Mouse (Mus musculus) heart, adult 10 weeks (tissue): ENCODE results near the gene Gcsh. TPM values are rescaled to one million over a fixed set of nuclear protein-coding genes. Genes with fewer than 3 reads are reported as not detected.

ENCODE experiments used
- polyA plus RNA-seq: library from polyadenylated mRNA; stranded (reverse); fragments of 350-450 nt; fragmentation: Illumina TruSeq; extraction: RNeasy Lipid Tissue Mini Kit (QIAGEN cat#74804); gene quantifications from one replicate; pipeline ENCODE4 v1.2.3, GENCODE M21; 2014; ENCODE audit warnings: low read depth, low replicate concordance

The Gcsh gene
- polyA plus RNA-seq, result 79.8 TPM

GRCm38 (mm10) chr8:116993095-116993867 is at the start of gene Gcsh:
Gene Gcsh (minus strand): TSS chr8:116993537.

GRCm38 (mm10) chr8:116978631-116979256 is 14.6 kb downstream of the Gcsh start, which contains the start of gene 1700030J22Rik:
Gene 1700030J22Rik (minus strand): TSS chr8:116978959.

GRCm38 (mm10) chr8:116943161-116943554 is 50.2 kb downstream of the Gcsh start, which contains the start of gene Atmin:
Gene Atmin (plus strand): TSS chr8:116943393.

Other genes with a start within 250 kb of the Gcsh start
- gene Cmc2, start 72.1 kb downstream of the Gcsh start, polyA plus RNA-seq, result 61.2 TPM
- gene Cenpn, start 71.8 kb downstream of the Gcsh start, polyA plus RNA-seq, result 1.1 TPM
- 13.1 TPM for gene Atmin, start 50.1 kb downstream of the Gcsh start, polyA plus RNA-seq
- gene 1700030J22Rik, start 14.6 kb downstream of the Gcsh start, polyA plus RNA-seq, result 0.37 TPM
- gene Pkd1l2, start 88.9 kb upstream of the Gcsh start, polyA plus RNA-seq, result not detected
- gene Bco1, start 102.3 kb upstream of the Gcsh start, polyA plus RNA-seq, result not detected
- 2.6 TPM for gene Gan, start 164.6 kb upstream of the Gcsh start, polyA plus RNA-seq